Mouse (Mus musculus): ENCODE results near the gene Polr1c. TPM values are rescaled to one million over a fixed set of nuclear protein-coding genes. Genes with fewer than 3 reads are reported as not detected.

Gene Polr1c
- polyA plus RNA-seq, 2 experiments from 2014 or later = 86.1 to 118 TPM

- ATAC-seq = no peak
Measured at GRCm38 (mm10) chr17:46265502-46265901, 17.6 kb upstream of the Polr1c start.

GRCm38 (mm10) chr17:46262201-46262694, 14.4 kb upstream of the Polr1c start:
- ATAC-seq = no peak

GRCm38 (mm10) chr17:46259675-46260074, 11.8 kb upstream of the Polr1c start:
- ATAC-seq = no peak

- no peak for ATAC-seq
Measured at GRCm38 (mm10) chr17:46258279-46259053, 10.6 kb upstream of the Polr1c start.

- ATAC-seq = no peak
Measured at GRCm38 (mm10) chr17:46255147-46255546, 7.3 kb upstream of the Polr1c start.

GRCm38 (mm10) chr17:46254106-46254505, 6.3 kb upstream of the Polr1c start:
- ATAC-seq = peak; percentile 16

GRCm38 (mm10) chr17:46253452-46254084, 5.7 kb upstream of the Polr1c start, which contains the start of gene Lrrc73:
Gene Lrrc73, plus strand, starts transcription at chr17:46253531.
- ATAC-seq = peak; percentile 80

- ATAC-seq = no peak
Measured at GRCm38 (mm10) chr17:46252571-46253451, 5.0 kb upstream of the Polr1c start.

- ATAC-seq = no peak
Measured at GRCm38 (mm10) chr17:46251174-46251573, 3.3 kb upstream of the Polr1c start.

GRCm38 (mm10) chr17:46248189-46248522, 302 bp upstream of the Polr1c start:
- no peak for ATAC-seq

- no peak for ATAC-seq
Measured at GRCm38 (mm10) chr17:46244579-46244978, 3.3 kb downstream of the Polr1c start.

GRCm38 (mm10) chr17:46243624-46244023, 4.2 kb downstream of the Polr1c start:
- ATAC-seq = no peak

- ATAC-seq = no peak
Measured at GRCm38 (mm10) chr17:46242993-46243392, 4.9 kb downstream of the Polr1c start.

- ATAC-seq = no peak
Measured at GRCm38 (mm10) chr17:46242274-46242673, 5.6 kb downstream of the Polr1c start.

GRCm38 (mm10) chr17:46241471-46241870, 6.4 kb downstream of the Polr1c start:
- no peak for ATAC-seq

- ATAC-seq = no peak
Measured at GRCm38 (mm10) chr17:46239516-46240114, 8.2 kb downstream of the Polr1c start.

GRCm38 (mm10) chr17:46237480-46237879, 10.4 kb downstream of the Polr1c start:
- no peak for ATAC-seq

- ATAC-seq = no peak
Measured at GRCm38 (mm10) chr17:46237079-46237478, 10.8 kb downstream of the Polr1c start.

- ATAC-seq = no peak
Measured at GRCm38 (mm10) chr17:46236067-46236466, 11.8 kb downstream of the Polr1c start.

GRCm38 (mm10) chr17:46227576-46227975, 20.3 kb downstream of the Polr1c start:
- no peak for ATAC-seq

- no peak for ATAC-seq
Measured at GRCm38 (mm10) chr17:46221601-46222000, 26.3 kb downstream of the Polr1c start.

GRCm38 (mm10) chr17:46210550-46210949, 37.3 kb downstream of the Polr1c start:
- no peak for ATAC-seq

GRCm38 (mm10) chr17:46206676-46207075, 41.2 kb downstream of the Polr1c start:
- no peak for ATAC-seq
